Mouse (Mus musculus) cerebellum, adult 2 months (tissue): ENCODE results near the gene Tbc1d9b.

Source experiments
- CTCF ChIP-seq: fragments of 200-500 bp; IDR thresholded peaks from 2 replicates; pipeline ENCODE4 v1.5.1; 2011; ENCODE audit warnings: low read depth, mild to moderate bottlenecking, control low read depth, low read length, moderate library complexity, borderline replicate concordance; ENCODE audit not compliant: insufficient read depth
- POLR2A ChIP-seq: fragments of 200-500 bp; IDR thresholded peaks from 2 replicates; pipeline ENCODE4 v1.6.1; 2011; ENCODE audit warnings: low read length, control low read depth, borderline replicate concordance; ENCODE audit not compliant: insufficient read depth

DNA sequence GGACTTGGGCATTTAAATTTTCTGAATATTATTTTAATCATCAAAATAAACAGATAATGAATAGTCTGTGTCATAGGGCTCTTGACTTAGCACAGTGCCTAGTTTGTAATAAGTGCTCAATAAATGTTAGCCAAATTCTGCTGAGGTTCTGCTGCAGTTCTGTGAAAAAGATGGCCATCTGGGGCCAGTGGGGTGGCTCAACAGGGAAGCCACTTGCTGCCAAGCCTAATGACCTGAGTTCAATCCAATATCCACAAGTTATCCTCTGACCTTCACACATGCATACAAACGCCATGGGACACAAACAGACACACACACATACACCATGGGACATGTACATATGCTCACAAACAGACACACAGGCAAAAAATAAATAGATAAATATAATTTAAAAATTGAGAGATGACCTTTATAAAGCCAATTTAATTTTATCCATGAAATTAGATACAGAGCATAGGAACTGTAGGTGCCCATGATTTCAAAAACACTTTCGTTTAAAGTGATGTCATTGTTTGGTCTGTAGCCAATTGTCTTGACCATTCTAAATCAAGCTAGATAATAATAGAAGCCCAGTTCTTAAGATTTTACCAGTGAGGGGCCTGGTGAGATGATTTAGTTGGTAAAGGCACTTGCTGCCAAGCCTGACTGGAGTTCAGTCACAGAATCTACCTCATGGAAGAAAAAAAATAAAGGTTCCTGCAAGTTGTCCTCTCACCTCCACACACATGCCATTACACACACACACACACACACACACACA lies 30.5 kb upstream of the Tbc1d9b start:
- TF ChIP-seq CTCF (no peak), POLR2A (no peak)
